Mouse (Mus musculus): ENCODE results near the gene Zeb2. TPM values are rescaled to one million over a fixed set of nuclear protein-coding genes. Genes with fewer than 3 reads are reported as not detected.

The Zeb2 gene
- polyA plus RNA-seq, 2 experiments, result 27.2 to 43.9 TPM

GRCm38 (mm10) chr2:45138906-45139305, 21.7 kb upstream of the Zeb2 start:
- 83% methylated on average over 6 of the region's 6 CpGs for WGBS
- no peaks in the 10 kb centered on the region for H3K27me3 ChIP-seq (ENCODE audit: control insufficient read depth, insufficient read depth, low read length)
- H3K9ac ChIP-seq (ENCODE audit: low read depth, low read length, severe bottlenecking), result no peak overlapping the region
- no peaks in the 10 kb centered on the region for H3K9me3 ChIP-seq (ENCODE audit: control insufficient read depth, low read length)
- H3K4me2 ChIP-seq (replicated peaks; ENCODE audit: low read depth, low read length, severe bottlenecking), result no peak overlapping the region
- ATAC-seq (ENCODE audit: low FRiP score, low read depth) (no peak), DNase-seq (ENCODE audit: low spot score) (no peak)
- no peak overlapping the region for H3K4me3 ChIP-seq (replicated peaks; ENCODE audit: low read length)
- H3K27ac ChIP-seq (replicated peaks; ENCODE audit: low read depth, low read length), result no peak overlapping the region
- no peak for TF ChIP-seq POLR2A (IDR thresholded peaks at IDR 0.05; ENCODE audit: borderline replicate concordance, extremely low read depth, insufficient read depth, insufficient read length)
- H3K4me1 ChIP-seq (ENCODE audit: control insufficient read depth, insufficient read depth, low read length), result no peaks in the 10 kb centered on the region
- no peaks in the 10 kb centered on the region for H3K36me3 ChIP-seq (ENCODE audit: control insufficient read depth, insufficient read depth, low read length)

- no peak overlapping the region for H3K9ac ChIP-seq (ENCODE audit: low read depth, low read length, severe bottlenecking)
- H3K9me3 ChIP-seq (ENCODE audit: control insufficient read depth, low read length), result no peaks in the 10 kb centered on the region
- no peaks in the 10 kb centered on the region for H3K36me3 ChIP-seq (ENCODE audit: control insufficient read depth, insufficient read depth, low read length)
- DNase-seq (ENCODE audit: low spot score) (no peak), ATAC-seq (ENCODE audit: low FRiP score, low read depth) (no peak)
- H3K27me3 ChIP-seq (ENCODE audit: control insufficient read depth, insufficient read depth, low read length), result no peaks in the 10 kb centered on the region
- WGBS, result 69% methylated on average over 2 of the region's 2 CpGs
- no peak overlapping the region for H3K4me2 ChIP-seq (replicated peaks; ENCODE audit: low read depth, low read length, severe bottlenecking)
- H3K4me1 ChIP-seq (ENCODE audit: control insufficient read depth, insufficient read depth, low read length), result no peaks in the 10 kb centered on the region
- no peak for TF ChIP-seq POLR2A (IDR thresholded peaks at IDR 0.05; ENCODE audit: borderline replicate concordance, extremely low read depth, insufficient read depth, insufficient read length)
- H3K27ac ChIP-seq (replicated peaks; ENCODE audit: low read depth, low read length), result no peak overlapping the region
- no peak overlapping the region for H3K4me3 ChIP-seq (replicated peaks; ENCODE audit: low read length)
These were observed 19.6 kb upstream of the Zeb2 start for GRCm38 (mm10) chr2:45136783-45137182.

- H3K4me2 ChIP-seq (replicated peaks; ENCODE audit: low read depth, low read length, severe bottlenecking), result no peak overlapping the region
- ATAC-seq (ENCODE audit: low FRiP score, low read depth), result no peak
- H3K9ac ChIP-seq (ENCODE audit: low read depth, low read length, severe bottlenecking), result no peak overlapping the region
- H3K36me3 ChIP-seq (ENCODE audit: control insufficient read depth, insufficient read depth, low read length), result no peaks in the 10 kb centered on the region
- H3K27me3 ChIP-seq (ENCODE audit: control insufficient read depth, insufficient read depth, low read length), result no peaks in the 10 kb centered on the region
- 85% methylated on average over 4 of the region's 4 CpGs for WGBS
- no peaks in the 10 kb centered on the region for H3K4me1 ChIP-seq (ENCODE audit: control insufficient read depth, insufficient read depth, low read length)
- TF ChIP-seq POLR2A (IDR thresholded peaks at IDR 0.05; ENCODE audit: borderline replicate concordance, extremely low read depth, insufficient read depth, insufficient read length), result no peak
- no peak overlapping the region for H3K27ac ChIP-seq (replicated peaks; ENCODE audit: low read depth, low read length)
- no peaks in the 10 kb centered on the region for H3K9me3 ChIP-seq (ENCODE audit: control insufficient read depth, low read length)
- no peak overlapping the region for H3K4me3 ChIP-seq (replicated peaks; ENCODE audit: low read length)
- DNase-seq (ENCODE audit: low spot score), result no peak
These were observed 16.0 kb upstream of the Zeb2 start for GRCm38 (mm10) chr2:45133225-45133624.

- H3K4me2 ChIP-seq (replicated peaks; ENCODE audit: low read depth, low read length, severe bottlenecking), result no peak overlapping the region
- no peak for ATAC-seq (ENCODE audit: low FRiP score, low read depth)
- H3K9ac ChIP-seq (ENCODE audit: low read depth, low read length, severe bottlenecking), result no peak overlapping the region
- DNase-seq (ENCODE audit: low spot score), result no peak
- H3K27ac ChIP-seq (replicated peaks; ENCODE audit: low read depth, low read length), result no peak overlapping the region
- no peaks in the 10 kb centered on the region for H3K27me3 ChIP-seq (ENCODE audit: control insufficient read depth, insufficient read depth, low read length)
- TF ChIP-seq POLR2A (IDR thresholded peaks at IDR 0.05; ENCODE audit: borderline replicate concordance, extremely low read depth, insufficient read depth, insufficient read length), result no peak
- no peak overlapping the region for H3K4me3 ChIP-seq (replicated peaks; ENCODE audit: low read length)
- no peaks in the 10 kb centered on the region for H3K9me3 ChIP-seq (ENCODE audit: control insufficient read depth, low read length)
- WGBS, result 73% methylated on average over 4 of the region's 4 CpGs
- no peaks in the 10 kb centered on the region for H3K4me1 ChIP-seq (ENCODE audit: control insufficient read depth, insufficient read depth, low read length)
- H3K36me3 ChIP-seq (ENCODE audit: control insufficient read depth, insufficient read depth, low read length), result no peaks in the 10 kb centered on the region
These were observed 13.4 kb upstream of the Zeb2 start for GRCm38 (mm10) chr2:45130461-45131156.

GRCm38 (mm10) chr2:45129556-45129955, 12.4 kb upstream of the Zeb2 start:
- no peaks in the 10 kb centered on the region for H3K36me3 ChIP-seq (ENCODE audit: control insufficient read depth, insufficient read depth, low read length)
- WGBS, result 29% methylated on average over 6 of the region's 6 CpGs
- H3K4me3 ChIP-seq (replicated peaks; ENCODE audit: low read length), result no peak overlapping the region
- no peak for TF ChIP-seq POLR2A (IDR thresholded peaks at IDR 0.05; ENCODE audit: borderline replicate concordance, extremely low read depth, insufficient read depth, insufficient read length)
- H3K27me3 ChIP-seq (ENCODE audit: control insufficient read depth, insufficient read depth, low read length), result no peaks in the 10 kb centered on the region
- H3K27ac ChIP-seq (replicated peaks; ENCODE audit: low read depth, low read length), result no peak overlapping the region
- DNase-seq (ENCODE audit: low spot score), result no peak
- no peak overlapping the region for H3K9ac ChIP-seq (ENCODE audit: low read depth, low read length, severe bottlenecking)
- ATAC-seq (ENCODE audit: low FRiP score, low read depth), result no peak
- no peak overlapping the region for H3K4me2 ChIP-seq (replicated peaks; ENCODE audit: low read depth, low read length, severe bottlenecking)
- H3K4me1 ChIP-seq (ENCODE audit: control insufficient read depth, insufficient read depth, low read length), result no peaks in the 10 kb centered on the region
- H3K9me3 ChIP-seq (ENCODE audit: control insufficient read depth, low read length), result no peaks in the 10 kb centered on the region

Measured in limb, embryonic 14.5 days (tissue).